Mouse (Mus musculus): ENCODE data around the gene Tex26.

GRCm38 (mm10) chr5:149409502-149409901, 30.0 kb upstream of the Tex26 start:
- TF ChIP-seq CTCF (conservative IDR thresholded peaks at IDR 0.05 in 1 of 2, IDR thresholded peaks at IDR 0.05 in 1 of 2; ENCODE audit: low read depth in 2 of 2, low read length in 2 of 2) (no peak), MEF2A (IDR thresholded peaks at IDR 0.05; ENCODE audit: borderline replicate concordance, low read depth, low read length) (no peak), TCF12 (IDR thresholded peaks at IDR 0.05; ENCODE audit: low read depth, low read length) (no peak), POLR2A (IDR thresholded peaks at IDR 0.05; ENCODE audit: low read depth, low read length) (no peak), ETS1 (conservative IDR thresholded peaks at IDR 0.05; ENCODE audit: low read depth, low read length) (no peak), HCFC1 (IDR thresholded peaks at IDR 0.05; ENCODE audit: low read depth, low read length) (no peak), POLR2AphosphoS2 (IDR thresholded peaks at IDR 0.05; ENCODE audit: low read depth, low read length) (no peak), BHLHE40 (IDR thresholded peaks at IDR 0.05; ENCODE audit: low read depth, low read length) (no peak), EP300 (IDR thresholded peaks at IDR 0.05; ENCODE audit: low read length) (no peak), SMC3 (IDR thresholded peaks at IDR 0.05; ENCODE audit: low read depth, low read length) (no peak), UBTF (IDR thresholded peaks at IDR 0.05; ENCODE audit: low read depth, low read length) (no peak), ZNF384 (IDR thresholded peaks at IDR 0.05; ENCODE audit: low read depth, low read length) (no peak), GABPA (IDR thresholded peaks at IDR 0.05; ENCODE audit: insufficient replicate concordance, low read depth, low read length) (no peak)
